Mouse (Mus musculus): ENCODE data around the gene Lrrn3. TPM values are rescaled to one million over a fixed set of nuclear protein-coding genes. Genes with fewer than 3 reads are reported as not detected.

The Lrrn3 gene
- polyA plus RNA-seq, 1 experiment from 2014 or later = 114 TPM

GRCm38 (mm10) chr12:41494620-41495019 lies 8.4 kb upstream of the Lrrn3 start:
- Histone ChIP-seq H3K27ac (ENCODE audit: low read length) (no peak overlapping the region), H3K4me2 (ENCODE audit: low read length) (no peak overlapping the region), H3K9me3 (replicated peaks; ENCODE audit: control insufficient read depth, low read length, poor library complexity, severe bottlenecking) (no peaks in the 10 kb centered on the region), H3K4me3 (ENCODE audit: low read depth, low read length) (no peak overlapping the region), H3K27me3 (ENCODE audit: control insufficient read depth, insufficient read depth, low read depth, low read length) (no peaks in the 10 kb centered on the region), H3K4me1 (ENCODE audit: control insufficient read depth, insufficient read depth, low read length) (no peaks in the 10 kb centered on the region), H3K36me3 (ENCODE audit: control insufficient read depth, insufficient read depth, low read length) (no peaks in the 10 kb centered on the region), H3K9ac (ENCODE audit: low read depth, low read length) (no peak overlapping the region)
- no peak for ATAC-seq
- 32% methylated on average over 10 of the region's 10 CpGs for WGBS

- Histone ChIP-seq H3K4me3 (ENCODE audit: low read depth, low read length) (no peak overlapping the region), H3K36me3 (ENCODE audit: control insufficient read depth, insufficient read depth, low read length) (no peaks in the 10 kb centered on the region), H3K27me3 (ENCODE audit: control insufficient read depth, insufficient read depth, low read depth, low read length) (no peaks in the 10 kb centered on the region), H3K27ac (ENCODE audit: low read length) (no peak overlapping the region), H3K4me1 (ENCODE audit: control insufficient read depth, insufficient read depth, low read length) (peaks cover 14% of the 10 kb centered on the region), H3K4me2 (ENCODE audit: low read length) (no peak overlapping the region), H3K9ac (ENCODE audit: low read depth, low read length) (no peak overlapping the region), H3K9me3 (replicated peaks; ENCODE audit: control insufficient read depth, low read length, poor library complexity, severe bottlenecking) (no peaks in the 10 kb centered on the region)
- WGBS = 28% methylated on average over 5 of the region's 5 CpGs
- ATAC-seq = no peak
Measured at GRCm38 (mm10) chr12:41487005-41487404, 774 bp upstream of the Lrrn3 start.

GRCm38 (mm10) chr12:41485512-41486215 lies 567 bp downstream of the Lrrn3 start:
- no peaks in the 10 kb centered on the region for H3K9me3 ChIP-seq (replicated peaks; ENCODE audit: control insufficient read depth, low read length, poor library complexity, severe bottlenecking)
- H3K4me2 ChIP-seq (ENCODE audit: low read length) = peak overlapping the region; percentile 69
- peak overlapping the region; percentile 58 for H3K4me3 ChIP-seq (ENCODE audit: low read depth, low read length)
- H3K27me3 ChIP-seq (ENCODE audit: control insufficient read depth, insufficient read depth, low read depth, low read length) = no peaks in the 10 kb centered on the region
- peak overlapping the region; percentile 84 for H3K27ac ChIP-seq (ENCODE audit: low read length)
- 9% methylated on average over 12 of the region's 12 CpGs for WGBS
- H3K4me1 ChIP-seq (ENCODE audit: control insufficient read depth, insufficient read depth, low read length) = peaks cover 17% of the 10 kb centered on the region
- peak overlapping the region; percentile 74 for H3K9ac ChIP-seq (ENCODE audit: low read depth, low read length)
- peak; percentile 97 for ATAC-seq
- no peaks in the 10 kb centered on the region for H3K36me3 ChIP-seq (ENCODE audit: control insufficient read depth, insufficient read depth, low read length)

- peak overlapping the region; percentile 84 for H3K27ac ChIP-seq (ENCODE audit: low read length)
- no peaks in the 10 kb centered on the region for H3K36me3 ChIP-seq (ENCODE audit: control insufficient read depth, insufficient read depth, low read length)
- H3K9ac ChIP-seq (ENCODE audit: low read depth, low read length) = peak overlapping the region; percentile 74
- no peaks in the 10 kb centered on the region for H3K9me3 ChIP-seq (replicated peaks; ENCODE audit: control insufficient read depth, low read length, poor library complexity, severe bottlenecking)
- peak; percentile 69 for ATAC-seq
- WGBS = 7% methylated on average over 16 of the region's 16 CpGs
- no peaks in the 10 kb centered on the region for H3K27me3 ChIP-seq (ENCODE audit: control insufficient read depth, insufficient read depth, low read depth, low read length)
- H3K4me1 ChIP-seq (ENCODE audit: control insufficient read depth, insufficient read depth, low read length) = peaks cover 17% of the 10 kb centered on the region
- peak overlapping the region; percentile 58 for H3K4me3 ChIP-seq (ENCODE audit: low read depth, low read length)
- H3K4me2 ChIP-seq (ENCODE audit: low read length) = peak overlapping the region; percentile 69
Measured at GRCm38 (mm10) chr12:41484689-41485511, 1.3 kb downstream of the Lrrn3 start.

GRCm38 (mm10) chr12:41483593-41484451 lies 2.4 kb downstream of the Lrrn3 start:
- Histone ChIP-seq H3K4me1 (ENCODE audit: control insufficient read depth, insufficient read depth, low read length) (peaks cover 17% of the 10 kb centered on the region), H3K4me2 (ENCODE audit: low read length) (peak overlapping the region; percentile 69), H3K27me3 (ENCODE audit: control insufficient read depth, insufficient read depth, low read depth, low read length) (no peaks in the 10 kb centered on the region), H3K4me3 (ENCODE audit: low read depth, low read length) (peak overlapping the region; percentile 58), H3K9me3 (replicated peaks; ENCODE audit: control insufficient read depth, low read length, poor library complexity, severe bottlenecking) (no peaks in the 10 kb centered on the region), H3K27ac (ENCODE audit: low read length) (peak overlapping the region; percentile 84), H3K9ac (ENCODE audit: low read depth, low read length) (peak overlapping the region; percentile 74), H3K36me3 (ENCODE audit: control insufficient read depth, insufficient read depth, low read length) (no peaks in the 10 kb centered on the region)
- no peak for ATAC-seq
- 18% methylated on average over 23 of the region's 23 CpGs for WGBS

GRCm38 (mm10) chr12:41483091-41483592 lies 3.1 kb downstream of the Lrrn3 start:
- Histone ChIP-seq H3K4me2 (ENCODE audit: low read length) (peak overlapping the region; percentile 69), H3K4me3 (ENCODE audit: low read depth, low read length) (peak overlapping the region; percentile 58), H3K4me1 (ENCODE audit: control insufficient read depth, insufficient read depth, low read length) (peaks cover 17% of the 10 kb centered on the region), H3K9me3 (replicated peaks; ENCODE audit: control insufficient read depth, low read length, poor library complexity, severe bottlenecking) (no peaks in the 10 kb centered on the region), H3K9ac (ENCODE audit: low read depth, low read length) (peak overlapping the region; percentile 74), H3K36me3 (ENCODE audit: control insufficient read depth, insufficient read depth, low read length) (peaks cover under 1% of the 10 kb centered on the region; the same call in 1 of the 2 replicates), H3K27ac (ENCODE audit: low read length) (peak overlapping the region; percentile 84), H3K27me3 (ENCODE audit: control insufficient read depth, insufficient read depth, low read depth, low read length) (no peaks in the 10 kb centered on the region)
- no peak for ATAC-seq
- 71% methylated on average over 5 of the region's 5 CpGs for WGBS

GRCm38 (mm10) chr12:41481486-41481885 lies 4.7 kb downstream of the Lrrn3 start:
- Histone ChIP-seq H3K9me3 (replicated peaks; ENCODE audit: control insufficient read depth, low read length, poor library complexity, severe bottlenecking) (no peaks in the 10 kb centered on the region), H3K27me3 (ENCODE audit: control insufficient read depth, insufficient read depth, low read depth, low read length) (no peaks in the 10 kb centered on the region), H3K4me2 (ENCODE audit: low read length) (peak overlapping the region; percentile 42), H3K36me3 (ENCODE audit: control insufficient read depth, insufficient read depth, low read length) (peaks cover 3% of the 10 kb centered on the region; the same call in 1 of the 2 replicates), H3K27ac (ENCODE audit: low read length) (no peak overlapping the region), H3K4me3 (ENCODE audit: low read depth, low read length) (no peak overlapping the region), H3K4me1 (ENCODE audit: control insufficient read depth, insufficient read depth, low read length) (peaks cover 12% of the 10 kb centered on the region), H3K9ac (ENCODE audit: low read depth, low read length) (no peak overlapping the region)
- ATAC-seq = no peak
- 67% methylated on average over 2 of the region's 2 CpGs for WGBS

GRCm38 (mm10) chr12:41469096-41469801 lies 17.0 kb downstream of the Lrrn3 start:
- H3K9me3 ChIP-seq (replicated peaks; ENCODE audit: control insufficient read depth, low read length, poor library complexity, severe bottlenecking) = no peaks in the 10 kb centered on the region
- no peak overlapping the region for H3K9ac ChIP-seq (ENCODE audit: low read depth, low read length)
- no peaks in the 10 kb centered on the region for H3K27me3 ChIP-seq (ENCODE audit: control insufficient read depth, insufficient read depth, low read depth, low read length)
- ATAC-seq = no peak
- H3K36me3 ChIP-seq (ENCODE audit: control insufficient read depth, insufficient read depth, low read length) = no peaks in the 10 kb centered on the region
- WGBS = 36% methylated on average over 6 of the region's 6 CpGs
- H3K4me1 ChIP-seq (ENCODE audit: control insufficient read depth, insufficient read depth, low read length) = peaks cover 8% of the 10 kb centered on the region
- H3K27ac ChIP-seq (ENCODE audit: low read length) = no peak overlapping the region
- no peak overlapping the region for H3K4me3 ChIP-seq (ENCODE audit: low read depth, low read length)
- no peak overlapping the region for H3K4me2 ChIP-seq (ENCODE audit: low read length)

All from midbrain, embryonic 16.5 days (tissue).